Mouse (Mus musculus) urinary bladder, postnatal 4 days (tissue): ENCODE data around the gene Rmdn2.

Experiments used
- DNase-seq, 2 experiments: peaks; one replicate each; pipeline ENCODE4 v3.0.0; 2021 to 2022; ENCODE audit warnings: low spot score in 2 of 2

The Rmdn2 gene

GRCm38 (mm10) chr17:79615897-79616296 is 4.2 kb downstream of the Rmdn2 start:
- no peak for DNase-seq

DNA sequence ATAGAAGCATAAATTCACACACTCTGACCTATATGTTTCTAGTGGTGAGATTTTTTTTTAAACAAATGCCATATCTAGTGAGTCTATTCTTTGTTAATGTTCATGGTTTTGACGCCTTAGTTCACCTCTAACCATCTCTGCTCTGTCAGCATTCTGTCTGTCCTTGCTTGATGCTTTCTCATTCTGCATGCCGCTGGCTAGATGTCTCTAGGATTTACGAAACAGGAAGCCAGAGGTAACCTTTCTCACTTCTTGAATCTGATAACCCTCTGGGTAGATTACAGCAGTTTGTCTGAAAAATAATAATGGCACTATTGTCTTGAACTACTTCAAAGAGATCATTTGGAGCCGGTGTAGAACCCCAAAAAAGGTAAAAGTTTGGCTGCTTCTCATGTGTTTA is 5.0 kb downstream of the Rmdn2 start:
- no peak for DNase-seq

- no peak for DNase-seq
Observed at GRCm38 (mm10) chr17:79618455-79618854, 6.8 kb downstream of the Rmdn2 start.

DNA sequence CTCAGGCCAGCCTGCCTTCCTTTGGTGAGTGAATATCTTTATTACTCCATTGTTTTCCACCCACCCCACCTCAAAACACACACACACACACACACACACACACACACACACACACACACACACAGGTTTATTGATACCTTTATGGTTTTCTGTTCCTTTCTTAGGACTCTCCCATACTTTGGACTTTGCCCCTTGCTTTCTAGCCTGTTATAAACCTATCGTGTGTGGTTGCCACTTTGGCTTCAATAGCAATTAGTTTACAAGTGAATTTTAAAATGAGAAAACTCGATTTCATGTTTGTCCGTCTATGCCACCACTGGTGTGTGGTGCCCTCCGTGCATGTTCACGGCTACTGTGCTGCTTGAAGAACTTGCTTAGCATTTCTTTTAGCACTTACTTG is 7.3 kb downstream of the Rmdn2 start:
- no peak for DNase-seq

- no peak for DNase-seq
Observed at GRCm38 (mm10) chr17:79622050-79622449, 10.4 kb downstream of the Rmdn2 start.

GRCm38 (mm10) chr17:79622574-79622973 is 10.9 kb downstream of the Rmdn2 start:
- no peak for DNase-seq

GRCm38 (mm10) chr17:79623841-79624240 is 12.2 kb downstream of the Rmdn2 start:
- DNase-seq = no peak

DNA sequence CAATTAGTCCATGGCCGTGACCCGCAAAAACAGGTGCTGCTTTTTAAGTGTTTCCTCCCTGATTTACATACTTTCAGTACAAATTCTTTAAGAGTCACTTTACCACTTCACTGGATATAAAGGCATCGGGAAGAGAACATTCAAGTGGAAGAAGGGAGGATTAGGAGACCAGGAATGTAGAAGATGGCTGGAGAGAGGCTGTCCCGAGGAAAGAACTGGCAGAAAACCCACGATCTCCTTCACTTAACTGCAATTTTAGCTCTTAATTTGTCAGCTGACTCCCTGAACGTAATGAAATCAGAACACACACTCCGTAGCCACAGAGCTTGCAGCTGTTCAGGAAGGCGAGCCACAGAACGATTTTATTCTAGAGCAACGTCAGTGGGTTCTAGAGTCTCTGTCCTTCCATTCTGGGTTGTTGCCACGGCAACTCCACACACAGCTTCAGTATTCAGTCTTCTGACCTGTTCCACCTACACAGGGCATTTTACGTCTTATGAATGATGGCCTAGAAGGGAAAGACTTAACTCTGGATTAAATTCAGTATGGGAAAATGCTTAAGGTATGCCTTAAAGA is 14.7 kb downstream of the Rmdn2 start:
- no peak for DNase-seq

DNA sequence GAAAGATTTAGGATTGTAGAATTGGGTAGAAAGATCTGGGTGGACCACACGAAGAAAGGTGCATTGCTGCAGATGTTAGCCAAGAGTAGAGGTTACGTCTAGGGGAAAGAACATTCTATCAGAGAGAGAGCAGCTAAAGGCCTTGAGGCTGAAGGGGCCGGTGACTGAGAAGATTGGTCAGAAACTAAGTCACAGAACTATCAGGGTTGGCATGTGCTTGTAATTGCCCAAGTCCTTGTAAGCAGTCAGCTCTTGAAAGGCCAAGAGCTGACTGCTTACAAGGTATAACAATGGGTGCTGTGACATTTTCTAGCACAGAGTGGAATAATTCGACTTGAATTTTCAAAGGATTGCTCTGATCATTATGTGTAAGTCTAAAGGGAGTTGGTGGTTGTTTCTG is 38.2 kb downstream of the Rmdn2 start:
- no peak for DNase-seq

GRCm38 (mm10) chr17:79650297-79650696 is 38.6 kb downstream of the Rmdn2 start:
- no peak for DNase-seq

DNA sequence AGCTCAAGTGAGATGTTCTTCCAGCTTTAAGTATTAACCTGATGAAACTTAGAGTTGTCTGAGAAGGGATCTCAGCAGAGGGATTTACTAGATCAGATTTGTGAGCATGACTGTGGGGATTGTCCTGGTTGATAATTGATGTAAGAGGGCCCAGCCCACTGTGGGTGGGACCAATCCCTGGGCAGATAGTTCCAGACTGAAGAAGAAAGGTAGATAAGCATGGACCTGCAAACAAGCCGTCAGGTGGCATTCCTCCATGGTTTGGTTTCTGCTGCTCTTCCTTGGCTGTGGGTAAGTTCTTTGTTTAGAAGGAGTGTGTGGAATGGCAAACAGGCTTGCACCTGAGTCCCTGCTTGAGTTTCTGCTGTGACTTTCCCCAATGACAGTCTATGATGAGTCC is 41.5 kb downstream of the Rmdn2 start:
- no peak for DNase-seq

DNA sequence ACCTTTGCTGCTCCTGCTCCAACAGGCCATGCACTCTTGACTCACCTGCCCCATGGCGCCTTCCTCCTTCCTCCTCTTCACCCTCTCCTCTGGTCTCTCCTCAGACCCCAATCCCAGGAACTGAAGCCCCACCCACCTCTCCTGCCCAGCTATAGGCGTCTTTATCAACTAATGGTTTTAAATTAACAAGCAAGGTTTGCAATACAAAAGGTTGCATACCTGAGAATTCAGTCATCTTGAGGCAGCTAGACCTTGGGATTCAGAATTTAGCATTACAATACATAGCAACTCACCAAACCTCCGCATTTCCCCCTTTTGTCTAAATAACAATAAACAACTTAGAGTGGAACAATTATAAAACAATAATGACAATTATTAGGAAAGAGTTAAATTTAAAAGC is 42.5 kb downstream of the Rmdn2 start:
- DNase-seq = no peak

DNA sequence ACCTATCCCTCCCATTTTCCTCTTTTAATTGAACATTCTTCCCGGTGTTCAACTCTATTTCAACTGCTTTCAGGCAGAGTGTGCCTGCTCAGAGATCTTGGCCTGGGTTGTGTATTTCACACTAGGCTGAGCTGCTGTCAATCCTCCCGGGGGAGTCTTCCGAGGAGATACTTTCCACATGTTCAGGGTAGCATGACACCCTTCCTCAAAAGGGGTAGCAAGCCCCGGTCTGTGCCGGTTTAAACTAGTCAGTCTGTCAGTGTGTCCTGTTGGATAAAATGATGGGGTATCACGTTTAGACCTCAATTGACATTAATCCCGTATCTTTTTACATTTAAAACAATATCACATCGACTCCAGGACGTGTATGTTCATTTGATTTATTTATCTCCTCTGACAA is 46.1 kb downstream of the Rmdn2 start:
- DNase-seq = no peak

DNA sequence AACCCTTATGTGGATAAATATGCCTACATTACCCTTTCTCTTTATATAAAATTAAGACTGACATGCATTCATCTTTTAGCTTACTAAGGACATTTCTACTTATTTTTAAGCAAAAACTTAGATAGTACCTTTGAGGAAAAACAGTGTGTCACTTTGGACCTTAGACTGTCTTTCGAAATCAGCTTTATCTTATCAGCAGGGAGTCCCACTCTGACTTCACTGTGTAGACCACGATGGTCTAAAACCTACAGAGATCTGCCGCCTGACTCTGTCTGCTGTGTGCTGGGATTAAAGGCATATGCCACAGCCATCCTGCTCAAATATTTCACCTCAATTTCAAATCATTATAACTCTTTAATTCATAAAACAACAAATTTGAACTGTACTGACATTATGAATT is 46.8 kb downstream of the Rmdn2 start:
- no peak for DNase-seq

GRCm38 (mm10) chr17:79658863-79659262 is 47.2 kb downstream of the Rmdn2 start:
- DNase-seq = no peak

DNA sequence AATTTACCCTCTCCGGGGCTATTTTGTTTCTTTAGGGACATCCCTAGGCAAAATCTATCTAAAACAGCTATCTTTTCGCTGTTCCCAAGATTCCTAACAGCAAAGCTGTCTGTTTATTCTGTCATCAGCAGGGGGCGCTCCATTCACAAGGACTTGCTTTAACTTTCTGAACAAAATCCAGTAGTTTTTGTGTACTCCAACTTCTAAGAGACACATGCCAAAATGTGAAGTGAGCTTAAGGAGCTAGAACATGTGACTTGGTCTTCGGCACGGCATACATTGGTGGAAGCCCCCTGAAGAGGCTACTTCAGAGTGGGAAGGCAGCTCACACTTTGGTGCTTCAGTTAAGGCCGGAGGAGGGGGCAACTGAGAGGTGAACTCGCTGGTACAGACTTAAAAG is 49.7 kb downstream of the Rmdn2 start:
- peak; percentile 28 to 81 for DNase-seq

DNA sequence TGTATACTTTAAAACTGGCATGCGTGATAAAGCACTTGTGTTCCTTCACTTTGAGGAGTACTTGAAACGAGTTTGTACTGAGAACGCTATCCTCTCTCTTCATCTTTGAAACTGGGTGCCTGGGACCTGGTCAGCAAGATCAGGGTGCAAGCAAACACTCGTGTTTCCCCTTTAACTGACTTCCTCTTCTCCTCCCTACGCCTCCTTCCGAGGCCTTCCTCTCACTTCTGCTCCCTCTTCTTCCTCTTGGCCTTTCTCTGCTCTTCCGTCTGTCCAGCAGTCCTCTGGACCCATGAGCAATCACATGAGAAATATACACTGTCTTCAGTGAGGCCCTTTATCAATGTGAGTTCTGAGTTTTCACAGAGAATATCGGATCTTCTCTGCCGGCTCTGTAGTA is 50.2 kb downstream of the Rmdn2 start:
- no peak for DNase-seq

DNA sequence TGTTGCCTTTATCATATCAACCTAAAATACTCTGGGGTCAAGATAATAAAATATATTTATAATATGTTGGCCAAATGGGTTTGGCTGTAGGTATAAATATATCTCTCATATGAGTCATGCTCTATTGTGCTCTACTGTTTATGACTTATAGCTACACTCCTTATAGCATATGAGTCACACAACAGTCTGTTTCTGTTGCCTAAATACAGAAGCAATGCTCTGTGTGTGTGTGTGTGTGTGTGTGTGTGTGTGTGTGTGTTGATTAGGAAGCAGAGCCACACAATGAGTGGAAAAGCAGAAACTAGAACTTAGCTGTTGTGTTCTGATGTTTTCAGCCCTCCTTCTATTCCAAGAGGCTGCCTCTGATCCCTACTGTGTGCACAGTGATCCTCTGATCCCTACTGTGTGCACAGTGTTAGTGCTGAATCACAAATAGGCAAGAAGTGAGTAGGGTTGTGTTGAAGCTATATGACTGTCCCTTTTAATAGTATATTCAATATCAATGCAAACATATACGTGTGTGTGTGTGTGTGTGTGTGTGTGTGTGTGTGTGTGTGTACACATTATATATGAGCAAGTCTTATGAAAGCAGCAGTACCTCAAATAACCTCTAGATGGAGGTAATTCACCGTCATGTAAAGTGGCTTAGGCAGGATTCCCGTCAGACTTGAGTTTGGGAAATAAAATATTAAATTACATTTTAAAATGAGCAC is 51.9 kb downstream of the Rmdn2 start:
- DNase-seq = no peak

DNA sequence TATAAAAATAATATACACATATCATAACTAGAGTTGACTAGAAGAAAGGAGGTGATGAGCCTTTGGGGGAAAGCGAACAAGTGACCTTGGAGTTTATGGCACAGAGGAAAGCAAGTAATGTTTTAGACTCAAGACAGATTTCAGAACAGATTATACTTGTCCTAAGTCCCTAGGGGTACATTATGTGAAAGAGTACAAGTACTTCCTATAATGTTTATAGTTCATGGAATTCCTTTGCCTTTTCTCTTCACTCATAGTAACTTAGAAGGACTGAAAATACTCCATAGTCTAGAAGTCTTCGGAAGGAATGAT is 52.4 kb downstream of the Rmdn2 start:
- no peak for DNase-seq

GRCm38 (mm10) chr17:79670837-79671236 is 59.2 kb downstream of the Rmdn2 start:
- no peak for DNase-seq

GRCm38 (mm10) chr17:79695106-79695505 is 83.4 kb downstream of the Rmdn2 start:
- DNase-seq = no peak

- DNase-seq = no peak
Observed at GRCm38 (mm10) chr17:79695541-79695940, 83.9 kb downstream of the Rmdn2 start.

DNA sequence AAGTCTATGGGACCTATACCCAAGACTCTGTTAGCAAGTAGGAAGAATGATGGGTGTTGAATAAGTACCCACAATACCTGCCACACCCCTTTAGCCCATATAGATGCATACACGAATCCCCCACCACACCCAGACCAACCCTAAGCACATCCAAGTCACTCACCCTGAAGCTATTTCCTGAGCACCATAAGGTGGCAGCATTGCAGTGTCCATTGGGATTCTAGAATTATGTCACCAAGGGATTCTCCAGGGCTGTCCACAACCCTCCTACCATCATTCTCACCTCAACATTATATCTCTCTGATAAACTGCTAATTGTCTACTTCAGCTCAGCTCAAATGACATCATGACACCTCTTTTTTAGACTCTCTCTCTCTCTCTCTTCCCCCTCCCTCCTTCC is 87.5 kb downstream of the Rmdn2 start:
- no peak for DNase-seq

DNA sequence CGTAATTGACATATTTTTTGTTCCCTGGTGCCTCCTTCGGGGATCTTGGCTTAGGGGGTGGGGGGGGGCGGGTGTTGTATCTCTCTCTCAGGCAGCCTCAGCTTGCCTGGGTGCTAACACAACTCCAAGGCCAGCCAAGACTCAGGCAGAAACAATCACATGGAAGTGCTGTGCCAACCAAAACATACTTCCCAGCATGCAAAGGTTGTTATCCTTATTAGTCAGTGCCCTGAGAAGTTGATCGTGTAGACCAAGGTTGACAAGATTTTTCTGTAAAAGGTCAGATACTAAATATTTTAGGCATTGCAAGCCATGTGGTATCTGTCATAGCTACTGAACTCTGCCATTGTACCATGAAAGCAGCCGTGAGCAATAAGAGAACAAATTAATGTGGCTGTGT is 89.2 kb downstream of the Rmdn2 start:
- DNase-seq = no peak
